Mouse (Mus musculus) heart, postnatal 14 days (tissue): ENCODE results near the gene Sox9. TPM values are rescaled to one million over a fixed set of nuclear protein-coding genes. Genes with fewer than 3 reads are reported as not detected.

Experiments
- DNase-seq, 2 experiments: peaks; one replicate each; pipeline ENCODE4 v3.0.0; 2021 to 2022
- intact Hi-C: fragments of 180-260 bp; cut with DNase I; formaldehyde crosslinking; loops from one replicate; pipeline ENCODE4 v1.15.1; 2025
- total RNA-seq, 2 experiments: library from RNA; stranded (reverse); gene quantifications; 2 replicates each; pipeline ENCODE4 v1.2.3; 2021

Sox9 gene
- total RNA-seq, 2 experiments from 2014 or later: 2.7 to 2.8 TPM

DNA sequence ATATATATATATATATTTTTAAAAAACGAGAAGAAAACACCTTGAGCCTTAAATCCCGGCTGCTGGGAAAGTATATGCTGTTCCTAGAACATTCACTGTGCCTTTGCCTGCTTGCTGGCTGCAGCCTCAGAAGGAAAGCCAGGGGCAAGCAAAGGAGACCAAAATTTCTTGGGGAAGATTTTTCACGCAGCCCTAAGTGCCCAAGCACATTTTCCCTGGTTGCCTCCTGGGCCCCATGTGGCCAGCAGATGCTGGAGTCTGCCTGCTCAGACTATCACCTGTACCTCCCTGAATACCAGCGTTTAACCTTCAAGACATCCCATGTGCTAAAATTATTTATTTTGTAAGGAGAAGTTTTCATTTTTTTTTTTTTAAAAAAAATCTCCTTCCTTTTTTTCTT, 4.4 kb downstream of the Sox9 start:
- intact Hi-C loops: loop anchor here (10.0 kb wide), 1 partner anchor 198 kb away; no protein-coding TSS in a partner anchor
- DNase-seq: no peak

DNA sequence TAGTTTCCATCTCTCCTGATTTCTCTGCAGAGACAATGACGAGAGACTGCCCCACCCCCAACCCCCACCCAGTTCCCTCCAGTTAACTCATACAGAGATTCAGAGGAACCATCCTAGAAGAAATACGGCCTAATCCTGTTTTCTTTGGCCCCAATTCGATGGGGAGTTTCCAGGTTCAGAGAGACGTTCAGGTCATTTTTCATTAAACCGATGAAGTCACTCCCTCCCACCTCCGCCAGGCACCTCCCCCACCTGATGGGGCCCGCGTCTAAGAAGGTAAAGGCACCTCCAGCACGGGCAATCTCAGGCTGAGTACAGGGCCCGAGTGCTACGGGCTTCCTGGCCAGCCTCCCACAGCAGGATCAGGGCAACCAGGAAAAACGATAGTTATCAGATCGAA, 6.3 kb downstream of the Sox9 start:
- no peak for DNase-seq
- intact Hi-C loops: loop anchor here (10.0 kb wide), 1 partner anchor 197 kb away; no protein-coding TSS in a partner anchor

DNA sequence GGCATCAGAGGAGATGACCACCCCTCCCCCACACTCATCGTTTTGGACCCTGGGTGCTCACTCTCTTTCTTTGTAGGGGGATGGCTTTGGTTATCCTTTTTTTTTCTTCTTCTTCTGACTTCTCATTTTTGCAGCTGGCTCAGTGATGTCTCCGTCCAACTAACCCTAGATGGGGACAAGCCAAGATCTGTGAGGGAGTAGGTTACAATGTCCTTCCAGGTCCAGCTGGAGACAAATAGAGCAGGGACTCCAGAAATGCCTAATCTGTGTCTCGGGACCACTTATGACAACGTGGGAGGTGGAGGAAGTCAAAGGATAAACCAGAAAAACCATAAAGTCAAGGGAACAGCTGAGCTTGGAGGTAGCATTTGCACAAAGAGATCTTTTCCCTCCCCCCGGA, 14.4 kb downstream of the Sox9 start:
- intact Hi-C loops: no loop called here
- no peak for DNase-seq

DNA sequence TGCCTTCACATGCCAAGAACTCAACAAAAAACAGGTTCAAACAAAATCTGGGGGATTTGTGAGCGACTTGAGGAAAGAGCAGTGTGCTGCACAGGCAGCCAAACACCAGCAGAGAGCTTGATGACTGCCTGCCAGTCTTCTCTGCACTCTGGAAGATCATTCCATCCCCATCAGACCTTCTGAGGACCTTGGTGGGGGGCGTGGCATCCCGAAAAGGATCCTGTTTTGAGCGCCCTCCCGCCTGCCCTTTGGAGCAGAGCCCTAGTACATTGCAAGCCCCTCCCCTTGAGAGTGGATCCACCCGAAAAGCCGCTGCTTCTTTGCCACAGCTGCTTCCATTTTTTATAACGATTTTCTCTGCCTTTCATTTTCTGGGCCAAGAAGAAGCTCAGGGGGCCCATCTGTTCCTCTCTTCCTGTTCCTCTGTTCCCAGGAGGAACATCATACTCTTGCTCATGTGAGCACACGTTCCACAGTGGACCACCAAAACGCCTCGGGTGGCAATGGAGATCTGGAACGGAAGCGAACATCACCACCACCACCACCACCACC, 16.9 kb downstream of the Sox9 start:
- peak in 1 of 2 experiments; percentile 23 for DNase-seq
- intact Hi-C loops: no loop called here

DNA sequence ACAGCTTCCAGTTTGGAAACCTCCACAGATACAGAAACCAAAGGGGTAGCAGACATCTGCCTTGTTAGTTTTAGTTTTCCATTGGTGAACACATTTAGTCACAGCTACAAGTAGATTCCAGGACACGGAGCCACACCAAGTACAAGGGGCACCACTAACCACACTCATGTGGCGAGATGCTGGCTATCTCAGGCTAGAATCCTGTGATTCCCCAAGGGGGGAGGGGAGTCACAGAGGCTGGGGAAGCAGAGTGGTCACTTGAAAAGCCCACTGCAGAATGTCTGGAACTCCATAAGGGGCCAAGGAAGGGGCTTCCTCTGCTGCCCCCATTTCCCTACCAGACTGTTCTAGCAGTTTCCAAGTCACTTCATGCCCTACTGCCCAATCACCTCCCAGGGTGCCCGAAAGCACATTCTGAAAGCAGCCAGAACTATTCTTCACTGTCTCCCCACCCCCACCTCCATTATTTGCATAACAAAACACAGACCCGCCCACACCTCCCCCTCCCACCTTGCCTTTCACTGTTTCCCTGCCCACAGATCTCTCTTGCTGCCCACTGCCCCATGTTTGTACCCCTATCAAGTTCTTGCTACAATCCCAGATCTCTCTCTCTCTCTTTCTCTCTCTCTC, 19.3 kb downstream of the Sox9 start:
- intact Hi-C loops: no loop called here

DNA sequence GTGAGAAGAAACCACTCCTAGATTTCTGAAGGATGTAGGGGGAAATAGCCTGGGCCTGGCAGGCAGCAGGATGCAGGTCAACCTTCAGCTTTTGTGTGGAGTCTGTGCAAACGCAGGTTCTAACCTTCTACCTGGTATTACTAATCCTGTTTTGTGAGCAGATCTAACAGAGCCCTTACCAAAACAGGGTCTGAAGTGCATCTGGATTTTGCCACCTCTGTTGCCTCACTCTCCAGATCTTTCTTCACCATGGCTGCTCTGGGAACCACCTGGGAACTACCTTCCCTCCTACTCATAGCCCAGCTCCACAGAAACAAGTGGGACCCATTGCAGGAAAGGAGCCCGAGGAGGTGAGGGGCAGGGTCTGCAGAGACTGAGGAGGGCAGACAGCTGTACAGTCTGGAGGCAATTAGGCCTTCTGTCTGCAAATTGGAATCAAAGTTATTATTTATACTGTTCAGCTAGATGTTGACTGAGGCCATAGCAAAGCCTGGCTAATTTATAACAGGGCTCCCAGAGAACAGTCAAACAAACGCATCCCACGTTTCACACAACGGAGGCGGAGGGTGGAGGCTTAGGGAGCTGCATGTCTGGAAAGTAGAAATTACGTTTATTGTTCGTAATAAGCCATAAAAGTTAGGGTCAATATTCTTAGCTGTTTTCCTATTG, 25.9 kb downstream of the Sox9 start:
- DNase-seq: no peak
- intact Hi-C loops: no loop called here

More for the DNA sequence above, 19.3 kb downstream of the Sox9 start:
- DNase-seq: no peak

DNA sequence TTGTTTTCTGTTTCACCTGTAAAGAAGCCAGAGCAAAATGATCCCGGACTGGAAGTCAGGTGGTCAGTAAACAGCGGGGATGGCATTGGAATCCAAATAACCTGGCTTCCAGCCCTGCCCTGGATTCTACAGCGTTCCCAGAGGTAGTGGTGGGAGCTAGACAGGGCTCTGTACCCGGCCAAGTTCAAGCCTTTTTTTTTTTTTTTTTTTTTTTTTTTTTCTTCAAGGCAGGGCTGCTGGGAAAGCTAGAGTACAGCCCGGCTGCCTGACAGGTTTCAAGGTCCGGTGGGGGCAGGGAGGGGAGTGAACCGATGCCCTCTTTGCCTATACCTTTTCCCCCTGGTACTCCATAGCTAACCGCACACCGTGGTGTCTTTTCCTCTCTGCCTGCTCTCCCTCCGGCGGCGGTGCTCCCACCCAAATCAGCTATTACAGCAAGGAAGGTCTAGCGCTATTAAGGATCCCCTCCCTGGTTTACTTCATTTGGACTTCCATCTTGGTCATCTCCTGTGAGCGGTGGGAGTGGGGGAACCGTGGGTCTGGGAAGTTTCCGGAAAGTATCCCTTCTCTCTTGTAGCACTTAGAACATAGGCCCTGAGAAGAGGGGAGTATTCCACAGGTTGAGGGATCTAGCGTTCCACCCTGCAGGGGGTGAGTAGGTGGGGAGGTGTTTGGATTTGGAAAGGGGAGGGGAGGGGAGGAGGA, 28.6 kb downstream of the Sox9 start:
- no peak for DNase-seq
- intact Hi-C loops: no loop called here

DNA sequence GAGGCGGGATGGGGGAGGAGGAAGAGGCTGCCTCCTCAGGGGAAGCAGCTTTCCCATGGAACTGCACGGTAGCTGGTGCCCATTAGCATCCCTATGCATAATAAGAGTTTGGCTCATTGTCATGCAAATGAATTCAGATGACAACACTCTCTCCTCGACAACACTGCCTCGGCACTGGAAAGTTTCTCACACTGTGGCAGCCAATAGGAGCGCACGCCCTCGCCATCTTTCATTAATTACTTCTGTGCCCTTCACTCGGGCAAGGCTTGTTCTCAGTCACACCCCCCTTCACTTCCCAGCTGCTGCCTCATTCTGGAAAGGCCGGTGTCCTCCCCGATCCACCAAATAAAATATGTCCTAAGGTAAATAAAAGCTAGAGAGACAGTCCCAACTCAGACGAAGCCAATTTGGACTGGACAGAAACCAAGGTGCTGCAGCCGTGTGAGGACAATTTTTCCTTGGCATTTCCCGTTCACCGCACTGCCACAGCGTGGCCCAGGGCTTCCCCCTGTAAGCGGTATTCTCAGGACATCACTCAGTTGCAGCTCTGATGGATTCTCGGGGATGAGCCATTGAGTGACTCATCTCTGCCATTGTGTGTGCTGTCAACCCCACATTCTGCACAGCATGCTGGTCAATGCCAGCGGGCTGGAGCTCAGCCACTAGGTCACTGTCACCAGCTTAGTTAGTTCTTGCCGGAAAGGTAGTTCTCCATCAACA, 29.3 kb downstream of the Sox9 start:
- intact Hi-C loops: no loop called here
- no peak for DNase-seq

DNA sequence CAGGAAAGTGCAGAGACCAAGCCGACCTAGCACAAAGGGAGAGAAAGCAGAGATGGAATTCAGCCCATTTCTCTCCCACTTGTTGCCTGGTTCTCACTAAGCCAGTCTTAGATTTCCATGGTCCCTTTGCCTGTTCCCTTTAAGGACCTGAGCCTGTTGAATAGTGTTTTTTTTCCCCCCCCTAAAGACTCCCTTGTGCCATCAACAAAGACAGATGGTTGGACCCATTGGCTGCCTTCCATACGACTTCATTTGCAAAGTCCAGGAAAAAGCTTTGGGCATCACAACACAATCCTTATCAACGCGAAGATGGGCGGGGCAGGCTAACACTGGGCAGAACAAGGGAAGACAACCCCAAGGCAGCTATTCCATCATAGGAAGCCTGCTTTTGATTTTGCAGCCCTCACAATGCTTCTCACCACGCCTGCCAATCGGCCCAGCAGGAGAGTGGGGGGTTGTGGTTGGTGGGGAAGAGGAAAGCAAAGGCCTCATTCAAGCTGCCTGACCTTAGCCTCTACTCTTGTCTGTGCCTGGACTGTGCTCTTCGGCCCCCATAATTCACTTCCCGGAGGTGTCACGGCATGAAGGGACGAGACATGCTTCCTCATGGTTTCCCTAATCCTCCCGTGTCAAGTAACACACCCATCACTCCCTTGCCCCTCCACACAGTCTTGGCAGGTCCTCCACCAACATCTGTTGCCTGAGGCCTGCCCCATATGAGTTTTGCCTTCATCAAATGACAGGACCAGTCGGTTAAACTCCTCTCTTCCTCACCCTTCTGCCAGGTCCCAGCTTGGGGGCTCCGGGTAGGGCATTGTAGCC, 36.0 kb downstream of the Sox9 start:
- intact Hi-C loops: no loop called here
- DNase-seq: no peak

DNA sequence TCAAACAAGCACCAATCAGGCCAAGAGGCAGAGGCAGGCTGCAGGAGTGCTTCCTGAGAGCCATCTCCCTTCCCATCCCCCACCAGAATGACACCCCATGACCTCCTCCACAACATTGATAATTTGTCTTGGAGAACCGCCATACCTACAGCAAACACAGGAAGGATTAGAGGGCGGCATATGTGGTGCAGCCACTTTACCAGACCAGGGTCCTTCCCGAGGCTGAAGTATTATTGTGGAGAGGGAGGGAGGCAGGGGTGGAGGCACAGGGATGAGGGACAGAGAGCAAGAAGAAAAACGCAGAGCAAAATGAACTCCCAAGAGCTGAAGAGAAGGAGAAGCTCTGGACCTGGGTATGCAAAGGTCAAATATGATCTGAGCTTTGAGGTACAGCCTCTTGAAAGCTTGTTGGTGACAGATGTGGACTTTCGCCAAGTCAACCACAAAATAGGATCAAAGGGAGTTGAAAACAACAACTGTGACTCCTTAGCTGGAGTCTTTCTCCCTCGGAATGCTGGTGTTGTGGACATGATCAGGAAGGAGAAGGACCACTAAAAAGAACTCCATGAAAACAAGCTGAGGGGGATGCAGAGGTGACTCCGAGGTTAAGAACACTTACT, 36.7 kb downstream of the Sox9 start:
- no peak for DNase-seq
- intact Hi-C loops: no loop called here

DNA sequence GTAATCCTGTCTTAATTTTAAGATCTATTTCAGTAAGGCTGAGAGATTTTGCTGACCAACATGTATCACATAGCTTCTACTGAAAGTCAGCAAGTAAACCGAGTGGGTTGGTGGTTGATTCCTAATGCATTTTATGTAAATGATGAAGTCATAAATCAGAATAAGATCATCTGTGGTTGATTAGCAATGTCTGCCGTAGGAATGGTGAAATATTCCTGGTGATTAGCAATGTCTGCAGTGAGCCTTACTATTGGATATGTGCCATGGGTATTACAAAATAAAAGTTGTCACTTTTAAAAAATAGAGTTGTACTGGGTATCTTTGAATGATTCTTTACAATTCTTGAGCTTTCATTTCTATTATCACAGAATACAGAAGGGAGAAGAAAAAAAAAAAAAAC, 39.5 kb downstream of the Sox9 start:
- intact Hi-C loops: no loop called here
- DNase-seq: no peak

DNA sequence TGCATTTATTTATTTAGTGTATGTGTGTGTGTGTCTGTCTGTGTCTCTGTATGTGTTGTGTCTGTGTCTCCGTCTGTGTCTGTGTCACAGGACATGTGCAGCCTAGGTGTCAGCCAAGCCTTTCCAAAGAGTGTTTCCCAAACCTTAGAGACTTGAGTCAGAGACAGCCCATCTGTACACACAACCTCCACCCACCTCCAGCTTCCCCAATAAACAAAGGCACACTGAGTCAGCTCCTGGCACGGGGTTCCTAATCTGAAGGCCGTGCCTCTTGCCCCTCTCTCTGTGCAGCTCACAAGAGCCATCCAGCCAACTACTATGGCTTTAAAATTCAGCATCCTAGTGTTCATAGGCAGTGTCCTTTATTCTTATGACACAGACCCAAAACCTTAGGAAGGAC, 42.1 kb downstream of the Sox9 start:
- no peak for DNase-seq
- intact Hi-C loops: no loop called here

DNA sequence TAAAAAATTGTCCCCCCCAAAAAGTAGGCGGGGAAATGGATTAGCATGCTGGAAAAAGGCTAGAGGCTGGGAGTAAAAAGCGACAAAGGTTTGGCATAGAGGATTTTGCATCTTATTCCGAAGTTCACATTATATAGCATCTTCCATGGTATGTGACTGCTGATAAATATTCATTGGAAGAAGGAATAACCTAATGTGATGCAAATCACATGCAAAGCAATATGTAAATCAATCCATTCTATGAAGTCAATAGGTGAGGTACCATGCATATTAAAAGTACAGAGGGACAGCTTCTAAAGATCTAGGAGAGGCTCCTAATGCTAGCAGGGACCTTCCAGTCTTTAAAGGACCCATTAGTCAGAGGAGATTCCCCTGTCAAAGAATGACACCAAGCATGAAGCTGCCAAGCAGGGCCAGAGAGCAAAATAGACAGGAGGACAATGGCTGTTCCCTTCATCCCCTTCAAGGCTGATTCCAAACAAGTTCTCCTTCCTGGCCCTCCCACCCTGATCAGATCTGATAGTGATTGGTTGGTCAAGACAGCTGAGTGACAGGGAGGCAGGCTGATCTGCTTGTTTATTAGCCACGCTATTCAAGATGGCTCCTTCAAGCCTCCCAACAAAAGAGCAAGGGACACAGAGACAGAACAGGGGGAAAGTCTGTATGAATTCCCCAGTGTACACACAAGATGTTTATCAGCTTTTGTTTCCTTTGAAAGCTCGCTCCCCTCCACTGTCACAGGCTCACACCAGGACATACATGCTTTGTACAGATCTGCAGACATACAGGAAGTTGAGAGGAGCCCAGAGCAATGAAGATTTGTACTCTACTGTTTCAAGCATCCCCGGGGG, 44.4 kb downstream of the Sox9 start:
- intact Hi-C loops: no loop called here
- DNase-seq: no peak

DNA sequence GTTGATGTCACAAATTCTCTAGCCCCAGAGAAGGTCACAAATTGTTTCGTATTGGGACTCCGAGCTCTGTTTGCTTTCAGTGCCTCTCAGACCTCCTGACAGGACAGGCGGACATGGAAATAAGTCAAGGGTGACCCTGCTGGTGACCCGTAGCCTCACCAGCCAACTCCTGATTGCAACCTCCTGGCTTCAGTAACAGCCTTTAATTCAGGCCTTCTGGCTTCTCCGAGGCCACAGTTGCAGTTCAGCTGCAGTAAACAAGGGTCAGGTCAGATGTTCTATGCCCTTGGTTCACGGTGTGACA, 45.0 kb downstream of the Sox9 start:
- intact Hi-C loops: no loop called here
- DNase-seq: no peak

DNA sequence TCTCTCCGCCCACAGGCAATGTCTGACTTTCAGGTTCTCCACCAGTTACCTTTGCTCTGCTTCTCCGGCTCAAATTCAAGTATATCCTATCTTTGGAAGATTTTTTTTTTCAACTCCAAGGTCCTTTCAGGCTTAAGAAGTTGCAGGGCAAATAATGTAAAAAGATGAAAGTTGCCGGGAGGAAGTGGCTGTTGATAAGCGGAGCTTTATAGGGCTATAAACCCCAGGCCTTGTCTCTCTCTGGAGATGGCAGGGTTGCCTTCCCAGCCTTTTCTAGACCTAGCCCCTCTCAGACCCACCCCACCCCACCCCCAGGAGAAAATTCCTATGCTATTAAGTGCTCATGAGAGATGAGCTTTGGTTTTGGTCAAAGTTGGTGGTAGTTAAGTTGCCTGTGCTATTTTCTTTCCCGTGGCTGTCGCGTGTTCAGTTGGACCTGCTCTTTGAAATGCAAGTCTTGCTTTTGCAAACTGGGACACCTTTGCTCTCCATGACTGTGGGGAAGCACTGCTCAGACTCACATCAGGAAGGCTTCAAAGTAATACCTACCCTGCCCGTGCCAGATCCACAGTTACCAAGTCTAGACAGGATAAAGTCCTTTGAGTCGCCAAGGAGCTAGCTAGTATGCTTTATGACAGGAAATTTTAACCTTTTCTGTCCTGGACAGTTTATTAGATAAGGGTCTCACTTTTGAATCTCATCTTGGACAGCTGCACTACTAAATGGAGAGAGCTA, 46.7 kb downstream of the Sox9 start:
- intact Hi-C loops: no loop called here
- no peak for DNase-seq

DNA sequence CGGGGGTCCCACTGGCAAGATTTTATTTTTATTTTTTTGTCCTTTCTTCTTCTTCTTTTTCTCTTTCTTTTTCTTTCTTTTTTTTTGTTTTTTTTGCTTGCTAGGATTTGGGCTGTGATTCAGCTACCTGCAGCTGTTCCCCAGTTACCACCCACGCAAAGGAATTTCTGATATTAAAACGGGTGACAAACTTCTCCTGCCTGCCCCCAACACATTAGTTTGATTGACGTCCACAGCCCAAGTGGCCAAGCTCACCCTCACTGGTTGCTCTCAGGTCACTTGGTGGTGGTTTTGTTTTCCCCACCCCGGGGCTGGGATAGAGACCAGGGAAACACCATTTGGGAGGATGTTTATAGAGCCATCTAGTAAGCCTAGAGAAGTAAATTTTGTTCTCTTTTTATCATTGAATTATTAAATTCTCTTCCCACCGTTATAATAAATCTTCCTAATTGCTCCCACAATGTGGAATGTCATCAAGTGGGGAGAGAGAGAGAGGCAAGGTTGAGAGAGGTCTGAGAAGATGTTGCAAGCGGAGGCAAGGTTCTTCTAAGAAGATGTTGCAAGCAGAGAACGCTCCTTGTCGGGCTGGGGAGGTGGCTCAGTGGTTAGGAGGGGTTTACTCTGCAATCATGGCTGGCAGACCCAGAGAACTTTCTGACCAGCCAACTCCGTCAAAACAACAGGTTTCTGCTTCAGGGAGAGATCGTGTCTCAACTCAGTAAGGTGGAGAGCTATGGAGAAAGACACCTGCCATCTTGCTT, 52.4 kb downstream of the Sox9 start:
- no peak for DNase-seq
- intact Hi-C loops: no loop called here

DNA sequence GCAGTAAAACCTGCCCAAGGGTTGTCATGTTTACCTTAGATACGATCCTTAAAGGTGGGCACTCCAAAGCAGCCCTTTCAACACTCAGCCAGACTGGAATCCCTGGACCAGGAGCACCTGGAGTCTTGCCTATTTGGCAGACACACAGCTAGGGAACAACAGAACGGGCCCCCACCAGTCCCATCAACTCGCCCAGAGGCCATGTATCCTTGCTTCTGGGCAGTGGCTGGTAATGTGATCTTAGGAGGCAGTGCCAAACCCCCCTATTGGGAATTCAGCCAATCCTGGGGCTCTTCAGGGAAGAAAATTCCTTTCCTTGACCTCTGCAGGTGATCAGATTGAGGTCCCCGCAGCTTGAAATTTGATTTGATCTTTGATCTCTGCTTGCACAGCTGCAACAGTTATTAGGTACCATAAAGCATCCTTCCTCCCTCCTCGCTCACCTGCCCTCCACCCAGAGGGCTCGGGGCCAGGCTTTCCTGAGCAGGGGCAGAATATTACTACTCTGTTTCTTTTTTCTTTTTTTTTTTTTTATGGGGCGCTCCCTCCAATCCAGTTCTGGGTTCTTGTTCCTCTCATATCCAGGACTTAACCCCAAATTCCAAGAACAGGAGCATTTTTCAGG, 53.6 kb downstream of the Sox9 start:
- intact Hi-C loops: no loop called here
- DNase-seq: no peak
